Mouse (Mus musculus) 416B (cell line): ENCODE data around the gene Arl4a.

Experiments used
- DNase-seq: peaks from one replicate; pipeline ENCODE4 v3.0.0; 2011; ENCODE audit warnings: low read depth

The Arl4a gene

GRCm38 (mm10) chr12:40037876-40038463 is at the start of gene Arl4a:
Arl4a (minus strand) TSS chr12:40038025.
- peak; percentile 76 for DNase-seq

GRCm38 (mm10) chr12:40085731-40086322 is 48.0 kb upstream of the Arl4a start:
- DNase-seq, result no peak

- DNase-seq, result peak; percentile 73
These were observed 44.8 kb upstream of the Arl4a start for GRCm38 (mm10) chr12:40082453-40083238.

- no peak for DNase-seq
These were observed 44.2 kb upstream of the Arl4a start for GRCm38 (mm10) chr12:40082048-40082447.

- DNase-seq, result peak; percentile 66
These were observed 35.8 kb upstream of the Arl4a start for GRCm38 (mm10) chr12:40073660-40074059.

GRCm38 (mm10) chr12:40047024-40047423 is 9.2 kb upstream of the Arl4a start:
- no peak for DNase-seq

- no peak for DNase-seq
These were observed 6.2 kb upstream of the Arl4a start for GRCm38 (mm10) chr12:40043816-40044585.

GRCm38 (mm10) chr12:40040067-40040466 is 2.2 kb upstream of the Arl4a start:
- DNase-seq, result peak; percentile 68

GRCm38 (mm10) chr12:40037226-40037813 is 505 bp downstream of the Arl4a start:
- DNase-seq, result peak; percentile 92

- DNase-seq, result peak; percentile 74
These were observed 1.2 kb downstream of the Arl4a start for GRCm38 (mm10) chr12:40036666-40037065.

- DNase-seq, result no peak
These were observed 2.3 kb downstream of the Arl4a start for GRCm38 (mm10) chr12:40035506-40035905.

- peak; percentile 68 for DNase-seq
These were observed 8.6 kb downstream of the Arl4a start for GRCm38 (mm10) chr12:40029201-40029600.

GRCm38 (mm10) chr12:40027846-40028245 is 10.0 kb downstream of the Arl4a start:
- no peak for DNase-seq

- peak; percentile 29 for DNase-seq
These were observed 10.4 kb downstream of the Arl4a start for GRCm38 (mm10) chr12:40027444-40027843.

- no peak for DNase-seq
These were observed 13.9 kb downstream of the Arl4a start for GRCm38 (mm10) chr12:40023918-40024317.

GRCm38 (mm10) chr12:40023014-40023642 is 14.7 kb downstream of the Arl4a start:
- peak; percentile 73 for DNase-seq

- no peak for DNase-seq
These were observed 15.5 kb downstream of the Arl4a start for GRCm38 (mm10) chr12:40022344-40022743.

- DNase-seq, result peak; percentile 69
These were observed 19.8 kb downstream of the Arl4a start for GRCm38 (mm10) chr12:40017955-40018505.

GRCm38 (mm10) chr12:40016648-40017460 is 21.0 kb downstream of the Arl4a start:
- DNase-seq, result peak; percentile 92

GRCm38 (mm10) chr12:40016068-40016467 is 21.8 kb downstream of the Arl4a start:
- DNase-seq, result no peak
